Mouse (Mus musculus) kidney, postnatal 0 days (tissue): ENCODE measurements at regions not wholly inside any gene's neighbourhood (a gene's known extent, or its start where the extent isn't known, plus 50 kb on each side); places are given as distances from the start of the nearest gene placed in this dataset.

ENCODE experiments used
- ATAC-seq: fragments of 200-750 bp; cut with Nextera tagmentation; replicated peaks from 2 replicates; pipeline ENCODE4 v1.8.0; 2017; ENCODE audit warnings: low read depth, moderate number of reproducible peaks, moderate TSS enrichment, moderate library complexity; ENCODE audit not compliant: low FRiP score
- DNase-seq: peaks from one replicate; pipeline ENCODE4 v3.0.0-alpha.2; 2016; ENCODE audit warnings: low spot score
- H3K27ac ChIP-seq: fragments of 300-500 bp; sonication (generic); 2 replicates; pipeline ENCODE4 v1.5.1; 2014; ENCODE audit warnings: mild to moderate bottlenecking
- H3K27me3 ChIP-seq: fragments of 300-500 bp; sonication (generic); 2 replicates; pipeline ENCODE4 v1.6.1; 2014; ENCODE audit warnings: low read length, mixed read lengths; ENCODE audit not compliant: insufficient read depth
- H3K36me3 ChIP-seq: fragments of 300-500 bp; sonication (generic); 2 replicates; pipeline ENCODE4 v1.6.1; 2014; ENCODE audit warnings: low read length, mixed read lengths; ENCODE audit not compliant: insufficient read depth
- H3K4me1 ChIP-seq: fragments of 300-500 bp; sonication (generic); replicated peaks from 2 replicates; pipeline ENCODE4 v1.6.1; 2014; ENCODE audit warnings: antibody characterized with exemption, low read length, mixed read lengths; ENCODE audit not compliant: insufficient read depth
- H3K4me2 ChIP-seq: fragments of 300-500 bp; sonication (generic); 2 replicates; pipeline ENCODE4 v1.6.1; 2014; ENCODE audit warnings: mild to moderate bottlenecking, low read length, moderate library complexity, mixed read lengths
- H3K4me3 ChIP-seq: fragments of 300-500 bp; sonication (generic); replicated peaks from 2 replicates; pipeline ENCODE4 v1.5.1; 2014; ENCODE audit warnings: low read depth, low read length
- H3K9ac ChIP-seq: fragments of 300-500 bp; sonication (generic); 2 replicates; pipeline ENCODE4 v1.6.1; 2014; ENCODE audit warnings: low read depth, low read length
- H3K9me3 ChIP-seq: fragments of 300-500 bp; sonication (generic); replicated peaks from 2 replicates; pipeline ENCODE4 v1.6.1; 2016; ENCODE audit warnings: low read length, inconsistent platforms, mixed read lengths
- CTCF ChIP-seq: IDR thresholded peaks from 2 replicates; pipeline ENCODE4 v1.5.1; 2016; ENCODE audit warnings: antibody characterized with exemption, low read depth, mild to moderate bottlenecking, moderate library complexity
- WGBS: fragments of 180-500 bp; shearing (Covaris S2); extraction: QIAGEN DNeasy Blood & Tissue Kit; methylation state at CpG from one replicate; pipeline ENCODE4 v1.1.7; 2014; 5-methylcytosine and 5-hydroxymethylcytosine counted together

- ATAC-seq = no peak
- no peaks in the 10 kb centered on the region for H3K36me3 ChIP-seq
- 68% methylated on average over 5 of the region's 5 CpGs for WGBS
These were observed 355.3 kb upstream of the Gm10131 start for GRCm38 (mm10) chr8:34466786-34467364.

GRCm38 (mm10) chr8:34465398-34465797 is 353.9 kb upstream of the Gm10131 start:
- 96% methylated on average over 1 of the region's 1 CpGs for WGBS
- H3K9ac ChIP-seq = no peak overlapping the region
- no peaks in the 10 kb centered on the region; the same call in 1 of the 2 replicates for H3K4me1 ChIP-seq
- H3K36me3 ChIP-seq = no peaks in the 10 kb centered on the region
- H3K27me3 ChIP-seq = no peaks in the 10 kb centered on the region
- H3K9me3 ChIP-seq = no peaks in the 10 kb centered on the region
- no peak overlapping the region for H3K4me2 ChIP-seq
- DNase-seq = no peak
- no peak for TF ChIP-seq CTCF
- H3K4me3 ChIP-seq = no peak overlapping the region
- ATAC-seq = no peak
- no peak overlapping the region for H3K27ac ChIP-seq

More at GRCm38 (mm10) chr8:34466786-34467364, 355.3 kb upstream of the Gm10131 start:
- Histone ChIP-seq H3K9me3 (no peaks in the 10 kb centered on the region), H3K4me1 (no peaks in the 10 kb centered on the region; the same call in 1 of the 2 replicates), H3K4me2 (no peak overlapping the region), H3K4me3 (no peak overlapping the region), H3K27me3 (no peaks in the 10 kb centered on the region), H3K27ac (no peak overlapping the region), H3K9ac (no peak overlapping the region)
- TF ChIP-seq CTCF = no peak
- DNase-seq = no peak

- H3K4me3 ChIP-seq = no peak overlapping the region
- H3K27ac ChIP-seq = no peak overlapping the region
- H3K9ac ChIP-seq = no peak overlapping the region
- H3K27me3 ChIP-seq = no peaks in the 10 kb centered on the region
- TF ChIP-seq CTCF = no peak
- H3K9me3 ChIP-seq = no peaks in the 10 kb centered on the region
- no peaks in the 10 kb centered on the region for H3K36me3 ChIP-seq
- ATAC-seq (no peak), DNase-seq (no peak)
- no peaks in the 10 kb centered on the region; the same call in 1 of the 2 replicates for H3K4me1 ChIP-seq
- WGBS = 54% methylated on average over 5 of the region's 5 CpGs
- no peak overlapping the region for H3K4me2 ChIP-seq
These were observed 350.7 kb upstream of the Gm10131 start for GRCm38 (mm10) chr8:34462262-34462661.

GRCm38 (mm10) chr8:34458300-34458699 is 346.8 kb upstream of the Gm10131 start:
- Histone ChIP-seq H3K9me3 (no peaks in the 10 kb centered on the region), H3K4me1 (no peaks in the 10 kb centered on the region; the same call in 1 of the 2 replicates), H3K27ac (no peak overlapping the region), H3K4me3 (no peak overlapping the region), H3K36me3 (no peaks in the 10 kb centered on the region), H3K4me2 (no peak overlapping the region), H3K9ac (no peak overlapping the region), H3K27me3 (no peaks in the 10 kb centered on the region)
- no peak for ATAC-seq
- DNase-seq = no peak
- no peak for TF ChIP-seq CTCF
- 86% methylated on average over 8 of the region's 8 CpGs for WGBS

- no peak overlapping the region for H3K27ac ChIP-seq
- no peak for DNase-seq
- H3K4me2 ChIP-seq = no peak overlapping the region
- TF ChIP-seq CTCF = no peak
- H3K4me1 ChIP-seq = no peaks in the 10 kb centered on the region; the same call in 1 of the 2 replicates
- no peak overlapping the region for H3K4me3 ChIP-seq
- ATAC-seq = no peak
- H3K36me3 ChIP-seq = no peaks in the 10 kb centered on the region
- no peaks in the 10 kb centered on the region for H3K9me3 ChIP-seq
- 77% methylated on average over 3 of the region's 3 CpGs for WGBS
- no peak overlapping the region for H3K9ac ChIP-seq
- no peaks in the 10 kb centered on the region for H3K27me3 ChIP-seq
These were observed 345.0 kb upstream of the Gm10131 start for GRCm38 (mm10) chr8:34456543-34456942.

- H3K4me1 ChIP-seq = no peaks in the 10 kb centered on the region; the same call in 1 of the 2 replicates
- TF ChIP-seq CTCF = no peak
- no peak overlapping the region for H3K9ac ChIP-seq
- H3K9me3 ChIP-seq = no peaks in the 10 kb centered on the region
- H3K27me3 ChIP-seq = no peaks in the 10 kb centered on the region
- ATAC-seq (peak; percentile 57), DNase-seq (no peak)
- H3K27ac ChIP-seq = no peak overlapping the region
- no peaks in the 10 kb centered on the region for H3K36me3 ChIP-seq
- H3K4me2 ChIP-seq = no peak overlapping the region
- H3K4me3 ChIP-seq = no peak overlapping the region
- WGBS = 59% methylated on average over 14 of the region's 14 CpGs
These were observed 343.8 kb upstream of the Gm10131 start for GRCm38 (mm10) chr8:34455376-34455775.

- no peaks in the 10 kb centered on the region; the same call in 1 of the 2 replicates for H3K4me1 ChIP-seq
- ATAC-seq (no peak), DNase-seq (no peak)
- TF ChIP-seq CTCF = no peak
- no peak overlapping the region for H3K27ac ChIP-seq
- no peaks in the 10 kb centered on the region for H3K27me3 ChIP-seq
- 95% methylated on average over 6 of the region's 6 CpGs for WGBS
- no peaks in the 10 kb centered on the region for H3K36me3 ChIP-seq
- H3K4me2 ChIP-seq = no peak overlapping the region
- H3K4me3 ChIP-seq = no peak overlapping the region
- H3K9ac ChIP-seq = no peak overlapping the region
- H3K9me3 ChIP-seq = no peaks in the 10 kb centered on the region
These were observed 341.3 kb upstream of the Gm10131 start for GRCm38 (mm10) chr8:34452811-34453210.
